Mouse (Mus musculus) kidney, adult 2 months (tissue): ENCODE data around the gene Havcr2.

Experiments used
- CTCF ChIP-seq: fragments of 200-500 bp; conservative IDR thresholded peaks from 2 replicates; pipeline ENCODE4 v1.5.1; 2011; ENCODE audit warnings: low read depth, mild to moderate bottlenecking, control low read depth, low read length, moderate library complexity, mixed read lengths; ENCODE audit not compliant: insufficient read depth, insufficient read length
- POLR2A ChIP-seq: fragments of 200-500 bp; IDR thresholded peaks from one replicate; pipeline ENCODE4 v1.6.1; 2011; ENCODE audit warnings: low read depth, low read length, control low read depth

GRCm38 (mm10) chr11:46430123-46430522 is 24.6 kb upstream of the Havcr2 start:
- no peak for TF ChIP-seq POLR2A
- TF ChIP-seq CTCF = no peak
